Mouse (Mus musculus) urinary bladder, adult 18-20 months (tissue): ENCODE results near the gene Rbfox2.
"Not testable (repeated sequence)": the region's sequence is repeated elsewhere in the genome, so short reads cannot be mapped to it uniquely, and the experiment has no call there.

ENCODE experiments used
- DNase-seq, 2 experiments: peaks; one replicate each; pipeline ENCODE4 v3.0.0; 2022; ENCODE audit warnings: low spot score in 2 of 2, mixed read lengths in 2 of 2

The Rbfox2 gene

DNA sequence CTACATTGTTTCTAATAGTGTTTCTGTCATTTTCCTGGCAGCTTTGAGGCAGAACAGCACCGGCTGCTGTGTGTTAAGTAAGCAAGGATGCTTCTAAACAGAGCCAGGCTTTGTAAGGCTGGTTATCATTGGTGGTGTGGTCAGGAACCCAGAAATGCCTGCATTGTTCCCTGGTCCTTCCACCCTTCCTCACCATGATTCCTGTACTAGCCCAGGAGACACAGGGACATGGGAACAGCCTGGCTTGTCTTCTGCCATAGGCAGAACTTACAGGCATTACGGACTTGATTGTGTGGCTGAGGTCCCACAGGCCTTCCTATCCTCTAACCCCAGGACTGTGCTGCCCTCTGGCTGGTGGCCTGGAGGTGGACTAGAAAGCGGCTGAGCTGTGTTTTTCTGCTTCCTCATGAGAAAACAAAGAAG is 238.4 kb downstream of the Rbfox2 start:
- DNase-seq, result no peak

DNA sequence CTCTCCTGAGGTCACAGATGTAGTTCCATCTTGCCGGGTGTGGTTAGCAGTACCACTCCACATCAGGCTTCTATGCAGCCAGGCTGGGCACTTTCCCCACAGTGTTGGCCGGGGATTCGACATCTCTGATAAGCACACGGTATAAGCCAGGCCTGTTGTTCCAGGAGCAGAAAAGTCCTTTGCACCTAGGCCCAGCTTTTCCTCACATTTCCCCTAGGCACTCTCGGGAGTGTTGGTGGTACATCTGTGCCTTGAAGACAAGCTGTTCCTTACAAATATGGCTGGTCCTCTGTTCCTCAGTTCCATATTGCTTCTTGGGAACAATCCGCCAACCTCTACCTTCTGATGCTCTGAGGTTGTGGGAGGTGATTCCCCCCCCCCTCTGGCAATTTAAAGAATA is 240.6 kb downstream of the Rbfox2 start:
- no peak for DNase-seq

DNA sequence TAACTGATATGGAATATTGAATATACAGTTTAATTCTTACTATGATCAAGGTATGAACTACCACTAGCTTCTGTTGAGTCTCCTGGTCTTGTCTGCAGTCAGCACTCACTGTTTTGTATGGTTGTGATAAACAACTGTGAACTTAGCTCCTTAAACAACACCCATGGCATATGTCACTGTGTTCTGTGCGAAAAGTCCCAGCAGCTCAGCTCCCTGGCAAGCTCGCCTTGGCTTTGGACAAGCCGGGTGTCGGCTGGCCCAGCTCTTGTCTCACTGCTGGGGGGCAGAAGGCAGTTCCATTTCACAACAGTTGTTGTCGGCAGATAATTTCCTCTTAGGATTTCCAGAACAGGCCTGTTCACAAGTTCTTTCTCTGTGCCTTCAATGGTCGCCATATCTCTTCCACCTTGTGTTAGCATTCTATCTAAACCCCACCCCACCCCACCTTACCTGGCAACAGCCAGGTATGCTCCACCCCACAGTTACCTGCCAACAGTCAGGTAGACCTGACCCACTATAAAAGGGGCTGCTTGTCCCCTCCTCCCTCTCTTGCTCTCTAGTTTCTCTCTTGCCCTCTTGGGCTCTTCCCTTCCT is 241.4 kb downstream of the Rbfox2 start:
- DNase-seq, result no peak

DNA sequence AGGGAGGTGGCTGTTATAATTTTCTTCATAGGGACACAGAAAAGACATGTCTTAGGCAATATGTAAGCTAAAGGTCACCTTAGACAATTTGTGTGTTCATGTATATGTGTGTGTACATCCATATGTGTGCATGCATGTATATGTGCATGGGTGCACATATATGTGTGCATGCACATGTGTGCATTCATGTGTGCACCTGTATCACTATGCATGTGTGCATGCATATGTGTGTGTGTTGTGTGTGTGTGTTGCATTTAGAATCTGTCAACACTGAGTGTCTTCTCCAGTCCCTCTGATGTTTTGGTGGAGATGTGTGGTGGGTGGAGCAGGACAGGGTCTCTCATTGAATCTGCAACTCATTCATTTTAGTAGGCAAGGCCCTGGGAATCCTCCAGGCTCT is 244.1 kb downstream of the Rbfox2 start:
- no peak for DNase-seq

DNA sequence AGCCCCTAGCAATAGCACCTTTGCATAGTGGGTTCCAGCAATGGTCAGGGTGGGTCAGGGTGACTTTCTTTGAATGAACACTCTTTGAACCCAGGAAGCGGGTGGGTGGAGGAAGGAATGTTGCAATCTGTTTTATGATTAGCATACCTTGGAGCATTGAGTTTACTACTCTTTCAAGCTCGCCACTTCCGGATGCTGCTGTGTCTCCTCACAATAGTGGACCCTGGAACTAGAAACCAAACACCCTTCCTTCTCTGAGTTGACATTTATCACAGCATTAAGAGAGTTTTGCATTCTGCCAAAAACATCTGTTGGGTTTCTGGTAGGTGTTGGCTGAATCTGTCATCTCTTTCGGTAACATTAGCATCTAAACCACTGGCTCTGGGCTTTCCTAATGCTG is 247.4 kb downstream of the Rbfox2 start:
- DNase-seq, result not testable (repeated sequence)

DNA sequence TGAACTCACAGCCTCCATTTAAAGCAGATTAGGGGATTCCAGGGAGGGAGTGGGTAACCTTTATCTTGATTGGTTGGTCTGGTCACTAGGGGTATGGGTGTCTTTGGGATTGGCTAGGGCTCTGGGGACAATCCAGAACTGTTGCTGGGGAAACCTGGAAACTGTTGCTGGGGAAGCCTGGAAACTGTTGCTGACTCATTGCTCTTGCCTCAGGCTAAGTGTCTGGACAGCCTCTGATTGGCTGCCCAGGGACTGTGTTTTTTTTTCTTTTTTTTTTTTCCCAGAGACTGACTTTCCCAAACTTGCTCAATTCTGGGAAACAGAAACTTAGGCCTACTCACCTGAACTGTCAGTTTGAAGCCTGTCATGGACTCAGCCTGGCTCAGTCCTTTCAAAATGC is 248.2 kb downstream of the Rbfox2 start:
- DNase-seq, result no peak

DNA sequence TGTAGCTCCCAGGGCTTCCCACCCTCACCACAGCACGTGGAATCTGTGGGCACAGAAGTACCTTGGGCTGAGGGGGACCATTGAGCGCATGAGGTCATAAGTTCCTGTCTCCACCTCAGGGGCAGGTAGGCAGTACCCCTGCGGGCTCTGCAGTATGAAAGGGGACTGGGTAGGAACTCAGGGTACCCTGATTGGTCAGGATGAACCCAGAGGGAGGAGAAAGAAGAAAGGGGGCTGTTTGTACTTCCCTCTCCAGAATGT is 250.1 kb downstream of the Rbfox2 start:
- no peak for DNase-seq

DNA sequence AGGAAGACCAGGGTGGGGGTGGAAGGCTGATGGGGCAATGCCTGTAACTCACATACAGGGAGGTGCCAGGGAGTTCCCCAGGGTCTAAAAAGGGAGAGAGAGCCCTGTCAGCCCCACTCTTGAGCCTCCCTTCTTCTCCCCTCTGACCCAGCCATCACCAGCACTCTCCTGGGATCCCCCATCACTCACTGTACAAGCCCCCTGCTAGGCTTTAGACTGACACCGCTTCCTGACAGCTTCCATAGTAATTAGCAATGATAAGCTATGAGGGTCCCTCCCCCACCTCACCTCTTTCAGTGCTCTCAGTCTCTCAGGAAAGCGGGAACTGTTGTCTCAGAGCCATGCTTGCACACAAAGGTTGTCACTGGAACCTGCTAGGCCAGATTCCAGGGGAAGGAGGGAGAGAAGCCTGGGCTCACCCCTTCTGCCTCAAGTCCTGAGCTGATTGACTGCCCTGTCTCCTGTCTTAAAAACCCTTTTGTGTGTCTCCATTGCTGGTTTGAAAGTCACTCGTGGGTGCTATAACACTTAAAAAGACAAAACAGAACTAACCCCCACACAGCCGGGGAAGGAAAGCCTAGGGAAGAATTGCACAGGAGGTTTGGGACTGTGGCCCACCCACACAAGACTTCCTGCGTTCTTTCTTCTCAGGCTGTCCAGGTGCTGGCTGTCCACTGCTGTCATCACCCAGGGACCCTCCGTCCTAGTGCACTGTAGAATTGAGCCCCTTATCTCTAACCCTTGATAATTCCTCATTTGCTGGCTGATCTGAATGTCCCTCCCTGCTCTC is 250.6 kb downstream of the Rbfox2 start:
- no peak for DNase-seq

DNA sequence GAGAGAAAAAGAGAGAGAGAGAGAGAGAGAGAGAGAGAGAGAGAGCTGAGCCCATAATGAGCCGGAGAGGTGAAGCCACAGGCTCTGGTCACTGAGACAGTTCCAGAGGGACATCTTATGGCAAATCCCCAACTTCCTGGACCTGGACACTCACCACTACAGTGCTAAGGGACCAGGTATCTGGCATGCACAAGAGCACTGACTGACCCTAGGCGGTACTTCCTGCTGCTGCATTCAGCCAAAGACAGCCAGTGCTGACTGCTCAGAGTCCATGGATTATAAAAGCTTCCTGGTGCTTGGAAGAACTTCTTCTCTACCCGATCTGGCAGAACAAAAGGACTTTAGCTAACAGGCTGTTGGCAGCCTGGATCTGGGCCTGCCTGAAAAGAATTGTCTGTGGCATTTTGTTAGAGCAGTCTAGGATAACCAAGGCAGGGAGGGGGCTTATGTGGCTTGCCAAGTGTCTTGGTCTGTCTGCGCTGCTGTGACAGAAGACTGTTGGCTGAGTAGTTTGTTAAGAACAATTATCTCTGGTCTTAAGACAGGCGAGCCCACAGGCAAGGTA is 252.1 kb downstream of the Rbfox2 start:
- no peak for DNase-seq

DNA sequence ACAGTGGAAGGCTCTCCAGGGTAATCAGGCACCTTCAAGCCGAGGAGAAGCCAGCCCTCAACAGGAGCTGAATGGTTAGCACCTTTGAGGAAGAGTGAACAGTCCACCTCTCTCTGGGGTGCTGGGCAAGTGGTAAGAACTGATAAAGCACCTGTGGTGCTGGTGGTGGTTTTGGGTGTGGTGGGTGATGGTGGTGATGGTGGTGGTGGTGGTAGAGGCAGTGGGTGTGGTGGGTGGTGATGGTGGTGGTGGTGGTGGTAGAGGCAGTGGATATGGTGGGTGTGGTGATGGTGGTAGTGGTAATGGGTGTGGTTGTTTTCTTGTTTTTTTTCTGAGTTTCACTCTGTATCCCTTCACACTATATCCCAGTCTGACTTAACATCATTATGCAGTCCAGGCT is 253.8 kb downstream of the Rbfox2 start:
- no peak for DNase-seq

DNA sequence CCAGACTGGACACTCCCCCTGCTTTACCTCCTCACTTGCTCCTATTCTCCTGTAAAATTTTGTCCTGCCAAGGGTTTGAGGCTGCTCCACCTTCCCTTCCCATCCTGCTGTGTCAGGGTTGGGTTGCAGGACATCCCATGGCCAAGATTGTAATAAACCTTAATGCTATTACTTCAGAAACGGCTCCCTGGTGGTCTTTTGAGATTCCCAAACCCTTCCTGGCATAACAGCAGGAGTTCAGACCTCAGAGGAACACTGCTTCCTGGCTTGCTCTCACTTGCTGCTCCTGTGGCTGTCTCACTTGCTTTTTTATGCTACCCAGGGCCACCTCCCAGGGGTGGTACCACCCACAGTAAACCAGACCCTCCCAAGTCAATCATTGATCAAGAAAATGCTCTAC is 254.6 kb downstream of the Rbfox2 start:
- DNase-seq, result no peak

DNA sequence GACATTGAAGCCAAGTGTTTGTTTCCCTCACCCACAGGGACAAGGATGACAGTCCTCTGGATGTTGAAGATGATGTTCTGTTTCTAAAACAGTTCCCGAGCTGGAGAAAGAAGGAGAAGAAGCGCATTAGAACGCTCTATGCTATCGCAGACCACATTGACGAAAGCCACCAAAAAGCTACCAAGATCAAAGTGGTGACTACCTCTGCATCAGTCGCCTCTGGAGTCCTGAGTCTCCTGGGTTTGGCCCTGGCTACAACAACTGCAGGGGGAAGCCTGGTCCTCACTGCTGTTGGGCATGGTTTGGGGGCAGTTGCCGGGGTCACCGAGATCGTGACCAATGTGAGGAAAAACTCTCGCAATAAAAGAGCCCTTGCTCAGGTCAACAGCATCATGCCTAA is 256.2 kb downstream of the Rbfox2 start, which contains the start of gene Mb:
Gene Mb (minus strand): TSS at position 101 of the 400 bp plus-strand sequence.
- no peak for DNase-seq

DNA sequence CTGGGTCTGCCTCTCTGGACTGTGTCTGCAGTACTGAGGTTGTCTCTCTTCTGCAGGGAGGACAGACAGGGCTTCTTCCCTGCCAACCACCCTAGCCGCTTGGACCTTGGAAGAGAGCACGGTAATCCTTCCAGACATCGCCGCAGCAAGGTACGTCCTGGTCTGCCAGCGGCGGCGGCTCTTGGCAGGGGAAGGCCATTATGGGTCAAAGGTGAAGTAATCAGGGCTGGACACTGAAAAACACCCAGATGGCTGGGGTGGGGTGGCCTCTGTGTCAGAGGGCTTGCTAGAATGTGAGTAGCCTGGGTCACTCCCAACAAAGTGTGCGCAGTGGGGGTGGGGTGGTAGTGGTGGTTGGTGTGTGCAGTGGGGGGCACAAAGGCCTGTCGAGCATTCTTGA is 261.2 kb downstream of the Rbfox2 start:
- DNase-seq, result no peak

DNA sequence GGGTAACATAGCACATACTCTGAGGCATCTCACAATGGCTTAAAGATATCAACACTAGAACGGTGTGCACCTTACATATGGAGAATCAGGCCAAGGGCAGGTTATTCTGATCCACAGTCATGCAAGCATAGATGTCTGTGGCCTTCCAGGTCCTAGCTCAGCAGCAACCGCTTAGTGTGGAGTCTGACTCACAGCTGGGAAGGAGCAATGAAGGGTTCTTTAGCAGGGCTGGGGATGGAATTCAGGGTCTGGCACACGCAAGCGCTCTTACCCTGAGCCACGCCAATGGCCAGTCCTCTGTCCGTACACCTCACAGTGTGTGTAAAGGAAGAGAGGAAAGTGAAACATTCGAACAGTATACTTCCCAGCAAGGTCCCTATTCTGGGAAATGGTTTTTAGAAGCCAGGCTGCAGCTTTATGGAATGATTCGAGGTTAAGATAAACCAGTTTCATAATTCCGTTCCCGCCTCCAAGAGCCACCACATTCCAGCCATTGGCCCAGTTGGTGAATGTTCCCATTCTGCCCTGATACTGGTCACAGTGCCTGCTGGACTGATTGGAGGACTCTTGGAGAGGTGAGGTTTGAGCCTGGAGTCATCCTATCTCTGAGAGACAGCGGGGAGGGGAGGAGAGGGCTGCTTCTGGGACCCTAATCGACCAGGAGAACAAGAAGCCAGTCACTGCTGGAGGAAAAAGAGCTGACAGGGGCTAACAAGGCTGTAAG is 262.0 kb downstream of the Rbfox2 start, which contains the start of gene Apol6:
Gene Apol6 (plus strand): TSS at position 133 of the 724 bp plus-strand sequence.
- DNase-seq, result no peak

DNA sequence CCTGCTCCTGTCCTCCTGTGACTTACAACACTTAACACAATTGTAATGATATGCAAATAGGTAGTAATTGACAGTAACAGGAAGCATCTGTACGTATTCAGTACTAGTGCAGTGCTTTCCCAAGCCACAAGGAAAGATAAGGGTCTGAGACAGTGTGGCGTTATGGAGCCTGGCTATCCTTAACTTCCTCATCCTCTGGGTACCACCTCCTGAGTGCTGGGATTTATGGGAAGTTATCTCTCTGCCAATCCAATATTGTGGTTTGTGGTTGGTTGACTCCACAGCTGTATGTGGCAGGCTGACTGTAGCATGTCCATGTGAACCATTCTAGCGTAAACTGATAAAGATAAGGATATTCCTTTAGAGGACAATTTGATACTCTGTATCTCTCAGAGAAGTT is 266.0 kb downstream of the Rbfox2 start:
- no peak for DNase-seq

DNA sequence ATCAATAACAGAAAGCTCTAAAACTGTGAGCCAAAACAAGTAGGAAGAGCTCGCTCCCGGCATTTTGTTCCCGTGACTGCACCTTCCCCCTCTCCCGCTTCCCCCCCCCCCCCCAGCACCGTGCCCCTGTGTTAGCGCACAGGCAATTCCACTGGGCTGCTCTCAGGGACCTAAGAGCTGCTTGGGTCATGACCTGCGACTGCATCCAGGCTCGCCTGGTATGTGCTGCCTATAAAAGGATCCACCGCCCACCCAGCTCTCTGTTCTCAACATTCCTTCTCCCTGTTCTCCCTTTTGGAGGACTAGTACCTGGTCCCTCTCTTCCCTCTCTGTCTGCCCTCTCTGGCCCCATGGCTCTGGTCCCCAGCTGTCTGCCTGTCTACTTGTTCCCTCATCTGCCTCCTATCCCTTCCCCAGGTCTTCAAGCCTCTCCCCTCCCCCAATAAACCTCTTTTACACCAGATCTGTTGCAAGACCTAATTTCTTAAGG is 267.5 kb downstream of the Rbfox2 start:
- no peak for DNase-seq

DNA sequence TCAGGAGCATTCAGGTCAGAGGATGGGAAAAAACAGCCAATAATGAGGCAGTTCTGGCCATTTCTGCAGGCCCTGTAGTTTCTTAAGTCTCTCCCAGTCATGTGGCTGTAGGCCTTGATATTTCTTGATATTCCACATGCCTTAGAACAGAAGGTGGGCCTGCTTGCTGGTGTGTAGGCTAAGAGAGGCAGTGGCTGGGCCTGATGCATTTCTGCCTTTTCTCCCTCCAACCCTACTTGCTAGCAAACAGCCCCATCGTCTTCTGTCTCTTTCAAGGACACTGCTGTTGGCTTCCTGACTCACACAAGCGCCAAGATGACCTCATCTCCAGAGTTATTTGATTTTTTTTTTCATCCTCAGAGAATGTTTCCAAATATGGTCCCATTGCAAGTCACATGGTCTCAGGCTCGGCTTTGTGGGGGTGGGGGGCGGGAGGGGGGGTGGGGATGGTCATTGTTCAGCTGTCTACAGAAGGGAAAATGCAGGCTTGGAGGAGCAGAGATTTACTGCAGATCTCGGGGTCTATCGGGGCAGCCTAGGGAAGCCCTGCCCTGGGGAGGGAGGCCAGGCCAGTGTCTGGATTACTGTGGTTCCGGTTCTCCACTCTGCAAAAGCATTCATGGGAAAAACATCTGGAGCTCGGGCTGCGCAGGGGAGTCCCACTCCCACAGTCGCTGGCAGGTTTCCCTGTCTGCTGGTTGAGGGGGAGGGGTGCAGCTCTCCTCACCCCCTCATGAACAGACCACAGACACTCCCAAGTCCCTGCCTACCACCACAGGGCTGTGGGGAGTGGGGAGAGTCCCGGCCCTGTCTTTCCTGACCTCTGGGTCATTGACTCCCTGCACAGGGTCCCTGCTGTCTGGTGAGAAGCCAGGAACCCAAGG is 269.3 kb downstream of the Rbfox2 start:
- peak in 1 of 2 experiments; percentile 56 for DNase-seq

DNA sequence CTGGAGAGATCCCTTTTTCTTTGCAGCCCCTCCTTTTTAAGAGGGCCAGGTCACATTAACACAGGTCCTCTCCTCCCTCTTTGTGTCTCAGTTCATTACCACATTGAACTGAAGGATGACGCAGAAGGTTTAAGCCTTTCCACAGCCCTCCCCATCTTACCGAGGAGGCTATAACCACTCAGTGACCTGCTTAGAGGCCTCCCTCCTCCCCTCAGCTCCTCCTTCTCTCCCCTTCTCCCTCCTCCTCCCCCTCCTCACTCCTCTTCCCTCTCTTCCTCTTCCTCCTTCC is 269.9 kb downstream of the Rbfox2 start:
- no peak for DNase-seq

DNA sequence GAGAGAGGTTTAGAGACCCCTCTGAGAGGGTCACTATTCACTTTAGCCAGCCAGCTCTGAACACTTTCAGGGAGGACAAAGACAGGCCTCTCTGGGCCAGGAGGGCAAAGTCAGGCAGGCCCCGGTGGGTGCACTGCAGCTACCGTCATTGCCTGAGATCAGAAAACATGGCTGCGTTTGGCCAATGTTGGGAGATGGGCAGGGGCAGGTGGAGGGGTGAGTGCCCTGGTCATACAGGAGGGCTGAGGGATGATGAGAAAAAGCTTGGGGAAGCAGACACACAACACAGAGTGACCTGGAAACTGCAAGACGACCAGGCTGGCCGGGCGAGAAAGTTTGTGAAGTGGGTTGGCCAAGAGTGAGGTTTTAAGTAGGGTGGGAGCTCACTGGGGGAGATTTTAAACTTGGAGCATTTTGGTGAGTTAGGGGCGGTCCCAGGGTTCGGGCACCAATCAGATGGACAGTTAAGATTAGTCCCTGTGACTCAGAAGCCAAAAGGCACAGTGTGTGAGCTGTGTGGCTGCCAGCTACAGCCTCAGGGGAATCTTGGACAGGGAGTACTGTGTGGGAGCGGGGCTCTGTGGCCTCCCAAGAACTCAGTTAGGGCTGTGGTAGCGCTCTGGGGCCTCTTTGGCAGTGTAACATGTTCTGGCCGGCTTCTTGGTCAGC is 270.4 kb downstream of the Rbfox2 start:
- peak in 1 of 2 experiments; percentile 60 for DNase-seq

DNA sequence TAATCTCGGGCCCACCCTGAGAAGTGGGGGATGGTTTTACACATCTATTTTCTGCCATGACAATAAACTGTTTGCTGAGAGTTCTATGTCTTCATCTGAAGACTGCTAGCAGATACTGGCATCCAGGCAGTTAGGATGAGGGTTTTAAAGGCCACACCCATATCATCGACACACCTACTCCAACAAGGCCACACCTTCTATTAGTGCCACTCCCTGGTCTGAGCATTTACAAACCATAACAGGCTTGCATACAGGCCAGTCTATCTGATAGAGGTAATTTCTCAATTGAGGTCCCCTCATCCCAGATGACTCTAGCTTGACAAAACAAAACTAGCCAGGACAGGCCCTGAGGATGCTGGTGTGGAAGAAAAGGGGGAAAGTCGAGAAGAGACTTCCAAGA is 271.2 kb downstream of the Rbfox2 start:
- DNase-seq, result no peak

DNA sequence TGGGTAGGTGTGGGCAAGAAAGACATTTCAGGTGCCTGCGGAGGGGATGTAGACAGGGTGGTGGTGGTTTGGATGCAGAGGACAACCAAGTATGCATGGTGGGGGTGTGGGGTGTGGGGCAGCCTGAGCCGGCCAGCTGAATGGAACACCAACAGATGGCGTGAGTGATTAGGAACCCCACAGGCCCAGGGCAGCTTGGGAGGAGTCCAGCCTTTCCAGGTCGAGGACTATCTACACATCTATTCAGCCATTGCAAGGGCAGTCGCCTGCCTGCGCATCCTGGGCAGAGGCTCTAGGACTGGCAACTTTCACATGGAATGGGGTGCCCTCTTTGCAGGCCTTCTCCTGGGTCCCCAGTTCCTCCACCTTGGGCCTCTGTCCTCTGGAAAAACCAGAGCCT is 272.3 kb downstream of the Rbfox2 start:
- no peak for DNase-seq
